Mouse (Mus musculus) heart, postnatal 14 days (tissue): ENCODE results near the gene Morc3. TPM values are rescaled to one million over a fixed set of nuclear protein-coding genes. Genes with fewer than 3 reads are reported as not detected.
"Not testable (repeated sequence)": the region's sequence is repeated elsewhere in the genome, so short reads cannot be mapped to it uniquely, and the experiment has no call there.

Experiments used
- DNase-seq, 2 experiments: peaks; one replicate each; pipeline ENCODE4 v3.0.0; 2021 to 2022
- intact Hi-C: fragments of 180-260 bp; cut with DNase I; formaldehyde crosslinking; loops from one replicate; pipeline ENCODE4 v1.15.1; 2025
- total RNA-seq, 2 experiments: library from RNA; stranded (reverse); gene quantifications; 2 replicates each; pipeline ENCODE4 v1.2.3; 2021

The Morc3 gene
- total RNA-seq, 2 experiments from 2014 or later = 18.6 to 19.1 TPM

GRCm38 (mm10) chr16:93816861-93817260 is 15.1 kb upstream of the Morc3 start:
- DNase-seq = peak in 1 of 2 experiments; percentile 33
- intact Hi-C loops = no loop called here

GRCm38 (mm10) chr16:93817371-93817770 is 14.6 kb upstream of the Morc3 start:
- intact Hi-C loops = no loop called here
- no peak for DNase-seq

- no peak for DNase-seq
Observed at GRCm38 (mm10) chr16:93818691-93819324, 13.1 kb upstream of the Morc3 start.

DNA sequence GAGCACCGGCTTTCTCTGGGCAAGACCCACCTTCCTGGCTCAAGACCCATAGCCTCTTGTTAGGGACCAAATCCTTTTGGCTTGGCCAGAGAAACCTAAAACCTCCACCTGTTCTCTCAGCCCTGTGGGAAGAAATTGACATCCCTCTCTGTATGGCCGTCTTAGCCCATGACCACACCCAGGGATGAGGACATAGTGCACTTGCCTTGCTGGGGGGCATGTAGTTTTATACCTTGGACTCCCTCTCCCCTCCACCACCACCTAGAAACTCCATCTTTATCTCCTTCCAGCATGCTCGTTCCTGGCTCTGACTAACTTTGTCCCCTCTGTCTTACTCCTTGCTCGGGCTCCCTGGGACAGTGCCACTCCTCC is 12.6 kb upstream of the Morc3 start:
- no peak for DNase-seq
- intact Hi-C loops = no loop called here

More at GRCm38 (mm10) chr16:93818691-93819324, 13.1 kb upstream of the Morc3 start:
- intact Hi-C loops = no loop called here

DNA sequence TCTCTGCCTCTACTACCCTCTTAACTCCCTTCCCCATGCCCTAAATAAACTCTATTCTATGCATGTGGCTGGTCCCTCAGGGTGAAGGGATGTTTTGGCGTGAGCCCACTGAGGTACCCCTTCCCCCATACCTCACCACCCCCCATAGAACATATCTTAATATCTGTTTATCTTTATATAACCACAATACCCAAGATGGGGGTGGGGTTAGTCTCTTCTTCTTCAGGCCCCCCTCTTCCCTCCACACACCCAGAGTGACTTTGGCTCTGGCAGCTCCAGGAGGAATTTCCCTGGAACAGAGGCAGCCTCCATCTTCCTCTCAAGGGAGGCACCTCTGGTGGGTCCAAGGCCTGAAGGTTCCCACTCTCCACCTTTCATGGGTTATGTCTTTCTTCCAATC is 11.9 kb upstream of the Morc3 start:
- intact Hi-C loops = no loop called here

GRCm38 (mm10) chr16:93821706-93822105 is 10.2 kb upstream of the Morc3 start:
- intact Hi-C loops = no loop called here
- DNase-seq = no peak

More for the DNA sequence above, 11.9 kb upstream of the Morc3 start:
- DNase-seq = no peak

GRCm38 (mm10) chr16:93822433-93823225 is 9.3 kb upstream of the Morc3 start:
- DNase-seq, intact Hi-C loops: not testable (repeated sequence)

DNA sequence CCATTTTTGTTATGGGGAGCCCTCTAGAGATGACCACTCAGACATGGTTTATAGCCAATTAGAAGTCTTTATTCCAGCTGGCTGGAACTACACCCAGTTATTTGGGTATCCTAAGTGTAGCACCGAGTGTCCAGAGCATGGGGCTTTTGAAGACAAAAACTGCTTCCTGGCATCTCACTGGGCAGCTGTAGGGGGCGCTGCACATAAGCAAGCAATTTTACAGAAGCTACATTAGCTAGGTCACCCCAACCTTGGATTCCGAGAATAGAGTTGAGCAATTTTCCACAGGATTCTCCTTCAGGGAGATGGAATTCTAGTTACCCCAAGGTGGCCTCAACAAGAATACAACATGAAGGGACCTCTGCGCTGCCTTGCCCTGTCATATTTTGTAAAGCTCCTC is 7.1 kb upstream of the Morc3 start:
- intact Hi-C loops = no loop called here
- no peak for DNase-seq

DNA sequence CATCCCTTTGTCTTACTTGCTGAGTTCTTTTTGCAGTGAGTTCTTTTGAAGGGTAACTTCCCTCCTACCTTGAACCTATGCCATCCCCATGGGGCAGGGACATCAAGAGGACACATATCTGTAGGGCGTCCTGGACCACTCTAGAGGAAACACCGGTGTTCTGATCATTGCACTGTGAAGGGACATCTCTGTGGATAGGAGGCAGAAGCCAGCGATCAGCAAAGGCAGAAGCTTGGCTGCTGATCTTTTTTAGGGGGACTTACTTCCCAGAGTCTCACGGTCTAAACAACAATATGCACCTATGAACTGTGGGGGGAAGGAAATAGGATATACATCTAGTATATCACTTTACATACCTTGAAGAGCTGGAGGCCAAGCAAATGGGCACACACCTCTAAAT is 6.5 kb upstream of the Morc3 start:
- intact Hi-C loops = no loop called here
- no peak for DNase-seq

GRCm38 (mm10) chr16:93826054-93826453 is 5.9 kb upstream of the Morc3 start:
- DNase-seq = no peak
- intact Hi-C loops = no loop called here

DNA sequence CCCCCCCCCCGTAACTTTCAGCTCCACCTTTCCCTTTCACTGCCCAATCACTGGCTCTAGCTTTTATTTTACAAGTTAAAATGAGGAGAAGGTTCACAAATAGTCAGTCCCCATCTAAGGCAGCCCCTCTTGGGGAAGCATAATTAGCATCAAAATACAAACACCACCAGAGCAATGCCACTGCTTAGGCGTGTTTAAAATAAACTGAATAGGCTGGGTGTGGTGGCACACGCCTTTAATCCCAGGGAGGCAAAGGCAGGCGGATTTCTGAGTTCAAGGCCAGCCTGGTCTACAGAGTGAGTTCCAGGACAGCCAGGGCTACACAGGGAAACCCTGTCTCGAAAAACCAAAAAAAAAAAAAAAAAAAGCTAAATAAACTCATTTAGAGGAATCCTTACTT is 5.4 kb upstream of the Morc3 start:
- DNase-seq, intact Hi-C loops: not testable (repeated sequence)

DNA sequence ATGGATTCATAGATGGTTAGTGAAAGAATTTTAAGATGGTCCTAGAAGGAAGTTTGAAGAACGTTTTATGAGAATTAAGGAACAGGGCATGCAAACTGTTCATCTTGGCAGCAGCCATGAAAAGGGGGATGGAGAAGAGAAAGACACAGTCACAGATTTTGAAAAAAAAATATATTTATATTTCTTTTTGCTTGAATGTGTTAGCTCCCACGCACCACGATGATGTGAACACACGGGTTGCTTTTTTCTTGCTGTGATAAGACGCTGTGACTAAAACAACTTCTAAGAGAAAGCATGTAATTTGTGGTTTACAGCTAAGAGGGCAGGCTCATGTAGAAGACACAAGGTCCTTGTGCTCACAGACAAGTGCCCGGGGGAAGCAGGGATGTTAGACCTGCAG is 5.0 kb upstream of the Morc3 start:
- no peak for DNase-seq
- intact Hi-C loops = no loop called here

GRCm38 (mm10) chr16:93829526-93829925 is 2.4 kb upstream of the Morc3 start:
- DNase-seq = no peak
- intact Hi-C loops = no loop called here

DNA sequence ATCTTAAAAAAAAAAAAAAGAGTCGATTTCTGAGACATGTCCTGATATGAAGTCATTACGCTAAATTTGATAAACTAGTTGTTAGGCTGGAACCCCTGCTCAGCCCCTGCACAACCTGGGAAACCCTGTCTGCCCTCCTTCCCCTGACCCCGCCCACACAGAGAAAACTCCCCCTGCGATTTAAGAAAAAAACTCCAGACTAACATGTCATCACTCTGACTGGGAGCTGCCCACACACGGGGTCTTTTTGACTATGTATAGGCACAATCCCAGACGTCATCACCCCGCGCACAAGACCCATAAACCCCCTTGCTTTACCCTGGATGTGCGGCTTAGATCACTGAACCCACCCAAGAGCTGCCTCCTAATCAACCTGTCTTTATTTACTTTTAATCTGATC is 1.9 kb upstream of the Morc3 start:
- no peak for DNase-seq
- intact Hi-C loops = no loop called here

DNA sequence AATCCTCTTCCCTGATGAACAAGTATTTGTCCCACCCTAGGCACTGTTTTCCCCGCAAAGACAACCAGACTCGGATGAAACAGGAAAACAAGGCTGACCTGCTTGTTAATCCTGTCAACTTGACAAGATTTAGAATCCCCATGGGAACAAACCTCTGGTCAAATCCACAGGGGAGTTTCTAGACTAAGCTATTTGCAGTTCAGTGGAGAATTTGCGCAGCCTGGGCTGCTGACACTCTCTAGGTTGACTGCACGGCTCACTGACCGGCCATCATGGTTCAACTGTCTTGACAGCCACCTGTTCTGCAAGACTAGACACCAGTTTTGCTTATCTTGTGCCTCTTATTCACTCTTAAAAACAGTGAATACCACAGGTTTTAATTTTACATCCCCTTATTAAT is 1.0 kb upstream of the Morc3 start:
- no peak for DNase-seq
- intact Hi-C loops = no loop called here

DNA sequence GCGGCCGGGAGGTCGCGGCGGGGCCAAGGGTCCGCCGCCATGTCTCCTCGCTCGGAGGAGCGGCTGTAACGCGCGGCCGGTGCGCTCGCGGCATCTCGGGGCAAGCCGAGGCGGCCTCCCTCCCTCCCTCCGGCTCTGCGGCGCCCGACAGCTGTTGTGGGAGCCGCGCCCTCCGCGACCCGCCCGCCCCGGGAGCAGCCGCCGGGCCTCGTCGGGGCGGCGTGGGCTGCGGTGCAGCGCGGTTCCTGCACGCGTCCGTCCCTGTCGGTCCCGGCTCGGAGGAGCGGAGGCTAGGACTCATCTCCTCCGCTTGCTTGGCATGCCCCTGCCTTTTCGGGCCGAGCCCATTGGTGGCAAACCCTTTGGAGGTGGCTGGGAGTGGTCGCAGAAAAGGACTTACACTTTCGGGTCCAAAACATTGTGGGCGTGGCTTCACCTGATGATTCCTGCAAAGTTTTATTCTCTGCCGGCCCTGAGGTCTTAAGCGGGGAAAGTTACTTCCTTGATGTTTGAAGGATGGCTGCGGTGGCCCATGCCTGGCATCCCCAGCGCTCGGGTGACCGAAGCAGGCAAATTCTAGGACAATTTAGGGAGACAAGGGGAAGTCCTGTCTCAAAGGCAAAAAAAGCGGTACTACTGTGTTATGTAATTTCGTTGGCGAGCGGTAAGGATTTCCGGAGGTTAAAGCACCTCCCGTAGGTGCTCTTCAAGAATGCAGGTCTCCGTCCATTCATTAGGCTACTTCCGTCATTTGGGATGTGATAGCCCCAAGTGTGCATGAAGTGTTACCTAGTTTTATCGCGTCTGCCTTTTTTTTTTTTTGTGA is 743 bp downstream of the Morc3 start:
- DNase-seq = peak in 1 of 2 experiments; percentile 37
- intact Hi-C loops = no loop called here

DNA sequence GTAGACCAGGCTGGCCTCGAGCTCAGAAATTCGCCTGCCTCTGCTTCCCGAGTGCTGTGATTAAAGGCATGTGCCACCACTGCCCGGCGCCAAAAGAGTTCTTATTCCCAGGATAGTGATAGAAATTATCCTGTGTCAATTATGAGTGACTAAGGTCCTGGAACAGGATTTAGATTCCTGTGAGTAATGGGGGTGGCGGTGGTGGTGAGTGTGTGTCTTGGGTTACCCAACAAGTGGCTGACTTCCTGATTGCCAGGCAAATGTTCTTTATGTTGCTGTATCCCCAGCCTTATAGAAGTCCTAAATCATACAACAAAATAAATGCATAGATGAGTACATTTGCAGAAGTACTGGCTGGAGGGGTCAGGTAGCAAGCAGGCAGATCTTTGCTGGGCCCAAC is 1.6 kb downstream of the Morc3 start:
- intact Hi-C loops = no loop called here

GRCm38 (mm10) chr16:93834076-93834475 is 2.2 kb downstream of the Morc3 start:
- DNase-seq = no peak
- intact Hi-C loops = no loop called here

More for the DNA sequence above, 1.6 kb downstream of the Morc3 start:
- DNase-seq = no peak

DNA sequence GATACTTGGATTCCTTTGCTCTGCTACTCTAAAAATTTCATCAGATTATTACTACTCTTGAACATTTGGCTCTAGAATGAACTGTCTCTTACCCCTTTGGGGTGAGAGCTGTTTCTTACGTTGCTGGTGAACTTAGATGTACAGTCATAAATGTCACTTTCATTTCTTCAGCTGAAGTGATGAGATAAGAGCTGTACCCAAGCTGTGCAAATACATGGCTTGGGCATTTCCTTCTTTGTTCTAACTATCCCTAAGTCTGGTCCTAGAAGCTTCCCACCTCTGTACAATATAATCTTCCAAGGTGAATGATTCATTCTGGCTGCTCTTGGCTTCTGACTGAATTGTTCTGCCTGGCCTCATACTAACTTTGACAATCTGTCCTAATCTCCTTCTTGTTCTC is 7.1 kb downstream of the Morc3 start:
- DNase-seq = no peak
- intact Hi-C loops = no loop called here

DNA sequence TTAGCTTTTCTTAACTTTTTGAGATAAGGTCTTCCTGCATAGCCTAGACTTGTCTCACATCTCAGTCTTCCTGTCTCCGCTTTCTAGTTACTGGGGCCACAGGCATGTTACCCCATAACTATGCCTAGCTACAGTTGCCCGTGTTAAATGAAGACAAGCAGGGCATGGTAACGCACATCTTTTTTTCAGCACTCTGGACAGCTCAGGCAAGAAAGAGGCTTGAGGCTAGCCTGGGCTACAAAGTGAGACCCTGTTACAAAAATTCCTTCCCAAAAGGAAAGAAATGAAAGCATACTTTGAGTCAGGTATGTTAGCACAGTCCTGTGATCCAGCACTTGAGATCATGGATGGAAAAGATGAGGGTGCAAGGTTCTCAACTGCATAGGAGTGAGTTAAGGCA is 18.6 kb downstream of the Morc3 start:
- intact Hi-C loops = no loop called here

DNA sequence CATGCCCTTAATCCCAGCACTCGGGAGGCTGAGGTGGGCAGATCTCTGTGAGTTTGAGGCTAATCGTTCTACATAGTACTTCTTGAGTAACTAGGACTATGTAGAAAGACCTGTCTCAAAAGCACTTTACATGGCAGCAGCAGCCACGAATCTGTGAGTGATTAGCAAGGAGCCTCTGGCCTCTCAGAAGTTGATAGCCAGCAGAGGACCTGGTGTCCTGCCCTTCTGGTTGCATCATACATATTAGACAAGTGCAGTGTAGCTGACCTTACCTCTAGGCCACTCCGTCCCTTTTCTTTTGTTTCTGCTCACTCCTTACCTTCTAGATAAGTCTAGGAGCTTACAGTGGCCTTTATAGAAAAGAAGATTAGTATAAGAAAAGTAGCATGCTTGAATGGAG is 28.0 kb downstream of the Morc3 start:
- no peak for DNase-seq
- intact Hi-C loops = no loop called here

More for the DNA sequence above, 18.6 kb downstream of the Morc3 start:
- no peak for DNase-seq
